Mouse (Mus musculus): ENCODE results near the gene Itga6.

Gene Itga6

GRCm38 (mm10) chr2:71761081-71761480, 15.7 kb downstream of the Itga6 start:
- no peak for DNase-seq (ENCODE audit: low spot score in 2 of 2)

GRCm38 (mm10) chr2:71764525-71764924, 19.1 kb downstream of the Itga6 start:
- no peak for DNase-seq (ENCODE audit: low spot score in 2 of 2)

- DNase-seq (ENCODE audit: low spot score in 2 of 2), result no peak
Measured at GRCm38 (mm10) chr2:71764961-71765735, 19.7 kb downstream of the Itga6 start.

- no peak for DNase-seq (ENCODE audit: low spot score in 2 of 2)
Measured at GRCm38 (mm10) chr2:71766007-71766406, 20.6 kb downstream of the Itga6 start.

- no peak for DNase-seq (ENCODE audit: low spot score in 2 of 2)
Measured at GRCm38 (mm10) chr2:71767019-71767610, 21.7 kb downstream of the Itga6 start.

- no peak for DNase-seq (ENCODE audit: low spot score in 2 of 2)
Measured at GRCm38 (mm10) chr2:71771762-71772161, 26.3 kb downstream of the Itga6 start.

- no peak for DNase-seq (ENCODE audit: low spot score in 2 of 2)
Measured at GRCm38 (mm10) chr2:71773714-71774113, 28.3 kb downstream of the Itga6 start.

GRCm38 (mm10) chr2:71774246-71774951, 29.0 kb downstream of the Itga6 start:
- no peak for DNase-seq (ENCODE audit: low spot score in 2 of 2)

- peak in 1 of 2 experiments; percentile 25 for DNase-seq (ENCODE audit: low spot score in 2 of 2)
Measured at GRCm38 (mm10) chr2:71775201-71775611, 29.8 kb downstream of the Itga6 start.

- DNase-seq (ENCODE audit: low spot score in 2 of 2), result no peak
Measured at GRCm38 (mm10) chr2:71779266-71779888, 34.0 kb downstream of the Itga6 start.

- no peak for DNase-seq (ENCODE audit: low spot score in 2 of 2)
Measured at GRCm38 (mm10) chr2:71780016-71780415, 34.6 kb downstream of the Itga6 start.

- no peak for DNase-seq (ENCODE audit: low spot score in 2 of 2)
Measured at GRCm38 (mm10) chr2:71785260-71785659, 39.8 kb downstream of the Itga6 start.

- DNase-seq (ENCODE audit: low spot score in 2 of 2), result no peak
Measured at GRCm38 (mm10) chr2:71786060-71786459, 40.6 kb downstream of the Itga6 start.

GRCm38 (mm10) chr2:71786591-71787155, 41.3 kb downstream of the Itga6 start:
- DNase-seq (ENCODE audit: low spot score in 2 of 2), result peak in 1 of 2 experiments; percentile 34

- DNase-seq (ENCODE audit: low spot score in 2 of 2), result peak in 1 of 2 experiments; percentile 42
Measured at GRCm38 (mm10) chr2:71787156-71787590, 41.8 kb downstream of the Itga6 start.

GRCm38 (mm10) chr2:71787591-71788460, 42.4 kb downstream of the Itga6 start:
- peak in 1 of 2 experiments; percentile 26 for DNase-seq (ENCODE audit: low spot score in 2 of 2)

- DNase-seq (ENCODE audit: low spot score in 2 of 2), result no peak
Measured at GRCm38 (mm10) chr2:71790752-71791151, 45.3 kb downstream of the Itga6 start.

GRCm38 (mm10) chr2:71791203-71791602, 45.8 kb downstream of the Itga6 start:
- DNase-seq (ENCODE audit: low spot score in 2 of 2), result no peak

GRCm38 (mm10) chr2:71794139-71794538, 48.7 kb downstream of the Itga6 start:
- no peak for DNase-seq (ENCODE audit: low spot score in 2 of 2)

- DNase-seq (ENCODE audit: low spot score in 2 of 2), result no peak
Measured at GRCm38 (mm10) chr2:71796787-71797186, 51.4 kb downstream of the Itga6 start.

- DNase-seq (ENCODE audit: low spot score in 2 of 2), result no peak
Measured at GRCm38 (mm10) chr2:71800798-71801197, 55.4 kb downstream of the Itga6 start.
